In the genomic region with DNA sequence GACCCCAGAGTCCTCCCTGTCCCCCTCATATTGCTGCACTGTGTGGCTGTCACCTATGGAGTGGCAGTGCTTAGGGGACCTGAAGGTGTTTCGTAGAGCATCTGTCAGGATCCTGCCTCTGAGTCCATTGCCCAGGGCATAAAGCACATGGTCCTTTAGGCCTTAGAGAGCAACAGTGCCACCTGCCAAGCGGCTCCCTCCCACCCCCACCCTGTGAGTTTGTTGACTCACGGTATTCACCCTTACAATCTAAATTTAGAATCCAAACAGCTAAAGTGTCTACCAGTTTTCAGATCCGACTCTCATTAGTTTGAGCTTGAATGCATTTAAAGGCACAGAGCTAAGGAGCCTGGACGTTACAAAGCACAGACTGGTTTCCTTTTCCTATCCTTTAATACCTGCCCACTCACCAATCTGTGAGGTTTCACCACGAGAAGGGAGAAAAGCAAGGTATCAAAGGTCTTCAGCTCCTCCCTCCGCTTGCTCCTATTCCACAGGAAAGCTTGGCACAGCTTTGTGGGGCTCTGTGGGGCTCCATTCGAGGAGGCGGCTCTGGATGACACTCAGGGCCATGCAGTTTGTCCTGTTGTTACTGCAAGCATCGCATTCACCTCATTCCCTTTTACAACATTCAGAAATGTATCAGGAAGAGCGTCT, we compare ENCODE assay signal across 19 mouse cellular contexts. TPM values are rescaled to one million over a fixed set of nuclear protein-coding genes. Genes with fewer than 3 reads are reported as not detected.
A peak's percentile ranks its signal among the peaks of the same experiment; 100 is the strongest.
DNase-seq lines count a peak whose midpoint lies in the region; ATAC-seq and TF ChIP-seq lines count a peak whose summit lies in the region.
"Had no signal": no experiment of that assay in that cellular context is flagged by ENCODE, and none has a peak within 500 bp of the region (broad histone marks: within the 10 kb centered on the region; RNA-seq: fewer than 3 reads in every experiment).

No protein-coding gene starts in this region.

- TF ChIP-seq EP300 in lung, postnatal 0 days (IDR thresholded peaks at IDR 0.05), result no peak

- H3K9ac ChIP-seq in forebrain, postnatal 0 days, result no peak overlapping the region
- no peak overlapping the region for H3K9ac ChIP-seq in lung, postnatal 0 days (replicated peaks; ENCODE audit: low read depth)
- no peak overlapping the region for H3K9ac ChIP-seq in intestine, postnatal 0 days (ENCODE audit: low read depth, low read length)
- H3K9ac ChIP-seq: forebrain, embryonic 12.5 days; heart, embryonic 15.5 days; hindbrain, embryonic 12.5 days had no signal

- peak; percentile 42 for ATAC-seq in forebrain, postnatal 0 days
- ATAC-seq in lung, postnatal 0 days, result peak; percentile 50; the same call in 1 of the 2 replicates
- peak; percentile 57 for ATAC-seq in intestine, postnatal 0 days
- ATAC-seq: inflammation-experienced regulatory T-cells, adult 6 months had no signal

- no peak for TF ChIP-seq CTCF in forebrain, postnatal 0 days (IDR thresholded peaks at IDR 0.05; ENCODE audit: low read depth)
- no peak for TF ChIP-seq CTCF in lung, postnatal 0 days (IDR thresholded peaks at IDR 0.05)
- no peak for TF ChIP-seq CTCF in intestine, postnatal 0 days (IDR thresholded peaks at IDR 0.05; ENCODE audit: low read depth)
- no peak for TF ChIP-seq CTCF in kidney, adult 2 months (conservative IDR thresholded peaks at IDR 0.05; ENCODE audit: insufficient read depth, insufficient read length, low read depth, low read length)

- no peaks in the 10 kb centered on the region for H3K9me3 ChIP-seq in forebrain, postnatal 0 days (ENCODE audit: low read length)
- no peaks in the 10 kb centered on the region for H3K9me3 ChIP-seq in forebrain, embryonic 10.5 days
- H3K9me3 ChIP-seq in lung, postnatal 0 days (ENCODE audit: low read length), result no peaks in the 10 kb centered on the region
- no peaks in the 10 kb centered on the region for H3K9me3 ChIP-seq in intestine, postnatal 0 days (ENCODE audit: control insufficient read depth)
- H3K9me3 ChIP-seq: forebrain, embryonic 12.5 days; heart, embryonic 15.5 days; hindbrain, embryonic 12.5 days; midbrain, embryonic 10.5 days had no signal

- 48% methylated on average over 11 of the region's 11 CpGs for WGBS in forebrain, postnatal 0 days
- WGBS in forebrain, embryonic 10.5 days, result 65% methylated on average over 11 of the region's 11 CpGs
- 56% methylated on average over 11 of the region's 11 CpGs for WGBS in lung, postnatal 0 days
- 38% methylated on average over 11 of the region's 11 CpGs for WGBS in intestine, postnatal 0 days
- WGBS in kidney, adult 2 months, result 59% methylated on average over 11 of the region's 11 CpGs

- DNase-seq in forebrain, postnatal 0 days, result no peak
- DNase-seq in forebrain, embryonic 10.5 days (ENCODE audit: extremely low spot score, low spot score), result no peak
- DNase-seq in lung, postnatal 0 days (ENCODE audit: low spot score), result peak; percentile 16
- DNase-seq in lung, postnatal 4 days, result no peak
- DNase-seq in adrenal gland, adult 18-20 months (ENCODE audit: low spot score in 2 of 2), result no peak
- no peak for DNase-seq in kidney, adult 2 months
- DNase-seq: adrenal gland, adult 8-10 months; B cell, adult 2 months; cerebellum, postnatal 14 days; gastrocnemius, postnatal 25 days; lung, postnatal 14 days; retina, postnatal 1 day; thymus, postnatal 25 days had no signal

- no peak overlapping the region for H3K4me2 ChIP-seq in forebrain, postnatal 0 days (ENCODE audit: low read depth)
- H3K4me2 ChIP-seq in lung, postnatal 0 days (replicated peaks; ENCODE audit: low read depth, low read length), result no peak overlapping the region
- H3K4me2 ChIP-seq in intestine, postnatal 0 days (replicated peaks; ENCODE audit: low read depth), result peak overlapping the region; percentile 41; the same call in 1 of the 2 replicates
- H3K4me2 ChIP-seq: forebrain, embryonic 12.5 days; heart, embryonic 15.5 days; hindbrain, embryonic 12.5 days had no signal

- no peak overlapping the region for H3K27ac ChIP-seq in forebrain, postnatal 0 days (ENCODE audit: low read depth, low read length)
- H3K27ac ChIP-seq in forebrain, embryonic 10.5 days, result no peak overlapping the region
- H3K27ac ChIP-seq in lung, postnatal 0 days (ENCODE audit: low read length), result no peak overlapping the region
- peak overlapping the region; percentile 54 for H3K27ac ChIP-seq in intestine, postnatal 0 days (ENCODE audit: low read depth, low read length)
- H3K27ac ChIP-seq in kidney, adult 2 months (ENCODE audit: insufficient read depth, low read depth, low read length), result no peak overlapping the region
- H3K27ac ChIP-seq: forebrain, embryonic 12.5 days; heart, embryonic 15.5 days; hindbrain, embryonic 12.5 days; midbrain, embryonic 10.5 days had no signal

- no peak for TF ChIP-seq POLR2A in kidney, adult 2 months (IDR thresholded peaks at IDR 0.05; ENCODE audit: low read depth, low read length)

- H3K36me3 ChIP-seq in forebrain, postnatal 0 days (ENCODE audit: insufficient read depth), result no peaks in the 10 kb centered on the region
- H3K36me3 ChIP-seq in forebrain, embryonic 10.5 days (replicated peaks), result no peaks in the 10 kb centered on the region
- no peaks in the 10 kb centered on the region for H3K36me3 ChIP-seq in lung, postnatal 0 days (ENCODE audit: insufficient read depth, low read length)
- H3K36me3 ChIP-seq in intestine, postnatal 0 days (ENCODE audit: control insufficient read depth, insufficient read depth), result no peaks in the 10 kb centered on the region
- no peaks in the 10 kb centered on the region for H3K36me3 ChIP-seq in kidney, adult 2 months (ENCODE audit: control insufficient read depth, insufficient read depth, low read length)
- H3K36me3 ChIP-seq: forebrain, embryonic 12.5 days; heart, embryonic 15.5 days; hindbrain, embryonic 12.5 days; midbrain, embryonic 10.5 days had no signal

- no peaks in the 10 kb centered on the region for H3K27me3 ChIP-seq in forebrain, postnatal 0 days (ENCODE audit: insufficient read depth, low read length)
- no peaks in the 10 kb centered on the region for H3K27me3 ChIP-seq in forebrain, embryonic 10.5 days (ENCODE audit: poor library complexity, severe bottlenecking)
- no peaks in the 10 kb centered on the region for H3K27me3 ChIP-seq in lung, postnatal 0 days (replicated peaks; ENCODE audit: insufficient read depth, low read length)
- H3K27me3 ChIP-seq in intestine, postnatal 0 days (replicated peaks; ENCODE audit: control insufficient read depth, insufficient read depth, low read length), result no peaks in the 10 kb centered on the region
- no peaks in the 10 kb centered on the region for H3K27me3 ChIP-seq in kidney, adult 2 months (replicated peaks; ENCODE audit: control insufficient read depth, insufficient read depth, low read length)
- H3K27me3 ChIP-seq: forebrain, embryonic 12.5 days; heart, embryonic 15.5 days; hindbrain, embryonic 12.5 days had no signal

- no peaks in the 10 kb centered on the region for H3K4me1 ChIP-seq in forebrain, postnatal 0 days (ENCODE audit: insufficient read depth)
- H3K4me1 ChIP-seq in forebrain, embryonic 10.5 days, result peaks cover 2% of the 10 kb centered on the region; the same call in 1 of the 2 replicates
- no peaks in the 10 kb centered on the region for H3K4me1 ChIP-seq in lung, postnatal 0 days (ENCODE audit: insufficient read depth, low read depth, low read length)
- H3K4me1 ChIP-seq in intestine, postnatal 0 days (replicated peaks; ENCODE audit: control insufficient read depth, insufficient read depth, low read length), result 0 out of 2 replicates have a peak, but pooled peaks cover 2% of the 10 kb centered on the region
- H3K4me1 ChIP-seq in kidney, adult 2 months (ENCODE audit: control insufficient read depth, insufficient read depth, low read length), result no peaks in the 10 kb centered on the region
- H3K4me1 ChIP-seq: hindbrain, embryonic 12.5 days had no signal

- no peak overlapping the region for H3K4me3 ChIP-seq in forebrain, postnatal 0 days (ENCODE audit: low read depth, low read length)
- no peak overlapping the region for H3K4me3 ChIP-seq in forebrain, embryonic 10.5 days
- H3K4me3 ChIP-seq in lung, postnatal 0 days (ENCODE audit: low read depth, low read length), result no peak overlapping the region
- H3K4me3 ChIP-seq in intestine, postnatal 0 days (ENCODE audit: low read depth, low read length), result no peak overlapping the region
- no peak overlapping the region for H3K4me3 ChIP-seq in kidney, adult 2 months (ENCODE audit: insufficient read depth, low read depth, low read length)
- H3K4me3 ChIP-seq: forebrain, embryonic 12.5 days; heart, embryonic 15.5 days; hindbrain, embryonic 12.5 days; midbrain, embryonic 10.5 days had no signal

RNA-seq across cellular contexts. Expression of gene Gprc5b, which starts 41.3 kb away (rescaled TPM):
- 18.7 and 34.0 TPM in 2 replicates for total RNA-seq in forebrain, postnatal 0 days (2014; rRNA removed)
- 6.7 and 6.9 TPM in 2 replicates for polyA plus RNA-seq in forebrain, postnatal 0 days (2015; fragmentation: Nextera tagmentation; extraction: Ambion mirVana)
- polyA plus RNA-seq in forebrain, embryonic 10.5 days (2016; fragmentation: Nextera tagmentation; extraction: Ambion mirVana), result 9.0 and 12.2 TPM in 2 replicates
- polyA plus RNA-seq in lung, postnatal 0 days (2015; fragmentation: Nextera tagmentation; extraction: Ambion mirVana), result 2.1 and 2.7 TPM in 2 replicates
- 0.66 and 1.5 TPM in 2 replicates for polyA plus RNA-seq in intestine, postnatal 0 days (2015; fragmentation: Nextera tagmentation; extraction: Ambion mirVana)
- 100 to 1,000 TPM; 143 to 170 TPM for total RNA-seq in adrenal gland, adult 18-20 months (2021)
- polyA plus RNA-seq in kidney, adult 2 months (2012; rRNA removed), result 18.9 and 22.6 TPM in 2 replicates
